Comparison of ENCODE assay signal across 8 mouse cellular contexts in genomic region chr8:4493686-4494440, GRCm38 (mm10). TPM values are rescaled to one million over a fixed set of nuclear protein-coding genes. Genes with fewer than 3 reads are reported as not detected.
DNase-seq lines count a peak whose midpoint lies in the region; ATAC-seq lines count a peak whose summit lies in the region.

No protein-coding gene starts in this region.

- peak overlapping the region; percentile 57; the same call in 1 of the 2 replicates for H3K27ac ChIP-seq in embryonic facial prominence, embryonic 12.5 days
- H3K27ac ChIP-seq in kidney, embryonic 14.5 days (ENCODE audit: low read depth, low read length): no peak overlapping the region
- peak overlapping the region; percentile 61; the same call in 1 of the 2 replicates for H3K27ac ChIP-seq in limb, embryonic 13.5 days
- peak overlapping the region; percentile 69 for H3K27ac ChIP-seq in midbrain, embryonic 13.5 days

- WGBS in embryonic facial prominence, embryonic 12.5 days: 13% methylated on average over 21 of the region's 21 CpGs
- WGBS in kidney, embryonic 14.5 days: 12% methylated on average over 21 of the region's 21 CpGs
- 13% methylated on average over 21 of the region's 21 CpGs for WGBS in limb, embryonic 13.5 days
- WGBS in midbrain, embryonic 13.5 days: 10% methylated on average over 21 of the region's 21 CpGs

- peaks cover 7% of the 10 kb centered on the region for H3K4me1 ChIP-seq in embryonic facial prominence, embryonic 12.5 days
- H3K4me1 ChIP-seq in kidney, embryonic 14.5 days (ENCODE audit: control insufficient read depth, insufficient read depth, low read length): no peaks in the 10 kb centered on the region
- peaks cover 17% of the 10 kb centered on the region for H3K4me1 ChIP-seq in limb, embryonic 13.5 days
- peaks cover 31% of the 10 kb centered on the region for H3K4me1 ChIP-seq in midbrain, embryonic 13.5 days (replicated peaks)

- DNase-seq in kidney, adult 11 months: peak; percentile 41
- DNase-seq in kidney, adult 18-20 months: no peak
- DNase-seq in heart, adult 9 months (ENCODE audit: low spot score in 2 of 2): peak; percentile 64 to 77
- DNase-seq in splenic B cell, adult 2 months (ENCODE audit: low read depth, low spot score): peak; percentile 40

- peak overlapping the region; percentile 81 for H3K4me2 ChIP-seq in embryonic facial prominence, embryonic 12.5 days (replicated peaks)
- H3K4me2 ChIP-seq in kidney, embryonic 14.5 days (replicated peaks; ENCODE audit: low read depth, low read length): peak overlapping the region; percentile 73
- H3K4me2 ChIP-seq in limb, embryonic 13.5 days (replicated peaks): peak overlapping the region; percentile 78
- H3K4me2 ChIP-seq in midbrain, embryonic 13.5 days (replicated peaks): peak overlapping the region; percentile 81

- peak overlapping the region; percentile 56 for H3K9ac ChIP-seq in embryonic facial prominence, embryonic 12.5 days
- peak overlapping the region; percentile 65 for H3K9ac ChIP-seq in kidney, embryonic 14.5 days (ENCODE audit: low read depth, low read length)
- H3K9ac ChIP-seq in limb, embryonic 13.5 days: peak overlapping the region; percentile 72
- peak overlapping the region; percentile 80 for H3K9ac ChIP-seq in midbrain, embryonic 13.5 days (replicated peaks)

- H3K9me3 ChIP-seq in embryonic facial prominence, embryonic 12.5 days: no peaks in the 10 kb centered on the region
- no peaks in the 10 kb centered on the region for H3K9me3 ChIP-seq in kidney, embryonic 14.5 days (ENCODE audit: control insufficient read depth, low read length)
- H3K9me3 ChIP-seq in limb, embryonic 13.5 days: no peaks in the 10 kb centered on the region
- no peaks in the 10 kb centered on the region for H3K9me3 ChIP-seq in midbrain, embryonic 13.5 days

- H3K4me3 ChIP-seq in embryonic facial prominence, embryonic 12.5 days: peak overlapping the region; percentile 48
- peak overlapping the region; percentile 64 for H3K4me3 ChIP-seq in kidney, embryonic 14.5 days (ENCODE audit: low read length)
- peak overlapping the region; percentile 52 for H3K4me3 ChIP-seq in limb, embryonic 13.5 days
- peak overlapping the region; percentile 60 for H3K4me3 ChIP-seq in midbrain, embryonic 13.5 days (replicated peaks)

- no peaks in the 10 kb centered on the region for H3K27me3 ChIP-seq in embryonic facial prominence, embryonic 12.5 days
- no peaks in the 10 kb centered on the region for H3K27me3 ChIP-seq in kidney, embryonic 14.5 days (ENCODE audit: control insufficient read depth, insufficient read depth, low read length)
- no peaks in the 10 kb centered on the region for H3K27me3 ChIP-seq in limb, embryonic 13.5 days
- no peaks in the 10 kb centered on the region for H3K27me3 ChIP-seq in midbrain, embryonic 13.5 days
- H3K27me3 ChIP-seq in splenic B cell, adult 2 months (ENCODE audit: control insufficient read depth, insufficient read depth, low read length, poor library complexity, severe bottlenecking): no peaks in the 10 kb centered on the region

- ATAC-seq in embryonic facial prominence, embryonic 12.5 days (ENCODE audit: insufficient number of reproducible peaks, insufficient read depth, low FRiP score, low TSS enrichment): peak; percentile 11; the same call in 1 of the 2 replicates
- ATAC-seq in kidney, embryonic 14.5 days (ENCODE audit: low FRiP score, low TSS enrichment): peak; percentile 41
- ATAC-seq in limb, embryonic 13.5 days (ENCODE audit: low FRiP score, low read depth): peak; percentile 25
- peak; percentile 53 for ATAC-seq in midbrain, embryonic 13.5 days

- no peaks in the 10 kb centered on the region for H3K36me3 ChIP-seq in embryonic facial prominence, embryonic 12.5 days
- no peaks in the 10 kb centered on the region for H3K36me3 ChIP-seq in kidney, embryonic 14.5 days (ENCODE audit: control insufficient read depth, insufficient read depth, low read length)
- no peaks in the 10 kb centered on the region for H3K36me3 ChIP-seq in limb, embryonic 13.5 days
- H3K36me3 ChIP-seq in midbrain, embryonic 13.5 days: no peaks in the 10 kb centered on the region
- H3K36me3 ChIP-seq in splenic B cell, adult 2 months (ENCODE audit: control insufficient read depth, insufficient read depth, low read length, poor library complexity, severe bottlenecking): no peaks in the 10 kb centered on the region; the same call in 1 of the 2 replicates

RNA-seq across cellular contexts. Expression of gene Cers4, which starts 1.0 kb away (rescaled TPM):
- polyA plus RNA-seq in embryonic facial prominence, embryonic 12.5 days (2016; fragmentation: Nextera tagmentation; extraction: Ambion mirVana): 13.9 and 14.9 TPM in 2 replicates
- polyA plus RNA-seq in kidney, embryonic 14.5 days (2014; fragmentation: Nextera tagmentation; extraction: Ambion mirVana): 14.2 and 18.1 TPM in 2 replicates
- polyA plus RNA-seq in limb, embryonic 13.5 days (2015; fragmentation: Nextera tagmentation; extraction: Ambion mirVana): 15.0 and 16.0 TPM in 2 replicates
- 37.6 and 39.5 TPM in 2 replicates for polyA plus RNA-seq in midbrain, embryonic 13.5 days (2015; fragmentation: Nextera tagmentation; extraction: Ambion mirVana)
